8 mouse cellular contexts compared by ENCODE assay signal in genomic region chr1:80637214-80637705, GRCm38 (mm10).
DNase-seq lines count a peak whose midpoint lies in the region; ATAC-seq lines count a peak whose summit lies in the region.

No protein-coding gene starts in this region.

- peak overlapping the region; percentile 50 for H3K27ac ChIP-seq in heart, embryonic 15.5 days

- H3K4me2 ChIP-seq in heart, embryonic 15.5 days: no peak overlapping the region

- H3K27me3 ChIP-seq in heart, embryonic 15.5 days: no peaks in the 10 kb centered on the region

- no peaks in the 10 kb centered on the region for H3K36me3 ChIP-seq in heart, embryonic 15.5 days

- H3K4me1 ChIP-seq in heart, embryonic 15.5 days (replicated peaks): no peaks in the 10 kb centered on the region

- ATAC-seq in heart, embryonic 15.5 days (replicated peaks; ENCODE audit: insufficient number of reproducible peaks, insufficient read depth, low FRiP score, low read depth): peak; percentile 66

- no peak overlapping the region for H3K4me3 ChIP-seq in heart, embryonic 15.5 days

- H3K9me3 ChIP-seq in heart, embryonic 15.5 days (replicated peaks): no peaks in the 10 kb centered on the region

- no peak overlapping the region for H3K9ac ChIP-seq in heart, embryonic 15.5 days

- DNase-seq in testis, postnatal 10 days (ENCODE audit: low spot score): peak; percentile 38
- no peak for DNase-seq in testis, postnatal 14 days (ENCODE audit: low spot score)
- DNase-seq in cerebellum, adult 9-11 months: peak; percentile 7
- peak; percentile 66 for DNase-seq in left cerebral cortex, adult 11 months (ENCODE audit: low spot score)
- DNase-seq in ovary, postnatal 10 days (ENCODE audit: low spot score): peak; percentile 2
- no peak for DNase-seq in c-Kit-positive CD71-positive TER-119-positive erythroid progenitor cells, embryonic 14.5 days (ENCODE audit: low spot score)
- no peak for DNase-seq in adrenal gland, postnatal 36 days

- WGBS in heart, embryonic 15.5 days: 59% methylated on average over 4 of the region's 4 CpGs

Comparison
In these comparisons a context has a peak if more than half of its experiments do, and no peak if none do; other contexts are left out.
1. DNase-seq: peak in testis, postnatal 10 days (single experiment), cerebellum, adult 9-11 months (single experiment), left cerebral cortex, adult 11 months (single experiment) and ovary, postnatal 10 days (single experiment); none in testis, postnatal 14 days (single experiment), c-Kit-positive CD71-positive TER-119-positive erythroid progenitor cells, embryonic 14.5 days (single experiment) and adrenal gland, postnatal 36 days (0 of 2).